Mouse (Mus musculus): ENCODE data around the gene Klk1. TPM values are rescaled to one million over a fixed set of nuclear protein-coding genes. Genes with fewer than 3 reads are reported as not detected.
"Not testable (repeated sequence)": the region's sequence is repeated elsewhere in the genome, so short reads cannot be mapped to it uniquely, and the experiment has no call there.

Klk1 gene
- polyA plus RNA-seq, 1 experiment from 2014 or later = not detected

- Histone ChIP-seq H3K27me3 (ENCODE audit: control insufficient read depth, insufficient read depth, low read length) (no peaks in the 10 kb centered on the region), H3K4me2 (ENCODE audit: low read depth, low read length) (no peak within 1 kb of the TSS), H3K27ac (replicated peaks; ENCODE audit: low read depth, low read length) (no peak within 1 kb of the TSS), H3K36me3 (replicated peaks; ENCODE audit: control insufficient read depth, insufficient read depth, low read depth, low read length) (no peaks in the 10 kb centered on the region), H3K9ac (replicated peaks; ENCODE audit: low read length) (no peak within 1 kb of the TSS), H3K4me1 (ENCODE audit: control insufficient read depth, insufficient read depth, low read length) (no peaks in the 10 kb centered on the region), H3K4me3 (ENCODE audit: low read depth, low read length) (no peak within 1 kb of the TSS), H3K9me3 (replicated peaks; ENCODE audit: control insufficient read depth, low read length) (no peaks in the 10 kb centered on the region)
- 81% methylated on average over 1 of the region's 1 CpGs for WGBS
- no peak for ATAC-seq (replicated peaks; ENCODE audit: insufficient number of reproducible peaks, low FRiP score, low TSS enrichment, low read depth)
- no peak for DNase-seq (ENCODE audit: low spot score)
Observed at GRCm38 (mm10) chr7:44215645-44216044, 9.5 kb upstream of the Klk1 start, which contains the start of gene Klk1b5. Gene Klk1b5 (plus strand): TSS chr7:44215945.

- not testable (repeated sequence) for H3K9ac ChIP-seq (replicated peaks; ENCODE audit: low read length); H3K27me3 ChIP-seq (ENCODE audit: control insufficient read depth, insufficient read depth, low read length); H3K36me3 ChIP-seq (replicated peaks; ENCODE audit: control insufficient read depth, insufficient read depth, low read depth, low read length); H3K4me1 ChIP-seq (ENCODE audit: control insufficient read depth, insufficient read depth, low read length); H3K27ac ChIP-seq (replicated peaks; ENCODE audit: low read depth, low read length); H3K4me2 ChIP-seq (ENCODE audit: low read depth, low read length); DNase-seq (ENCODE audit: low spot score); ATAC-seq (replicated peaks; ENCODE audit: insufficient number of reproducible peaks, low FRiP score, low TSS enrichment, low read depth); H3K4me3 ChIP-seq (ENCODE audit: low read depth, low read length); H3K9me3 ChIP-seq (replicated peaks; ENCODE audit: control insufficient read depth, low read length)
- WGBS = 68% methylated on average over 8 of the region's 10 CpGs
Observed at GRCm38 (mm10) chr7:44221601-44222000, 3.6 kb upstream of the Klk1 start.

- ATAC-seq (replicated peaks; ENCODE audit: insufficient number of reproducible peaks, low FRiP score, low TSS enrichment, low read depth); H3K27me3 ChIP-seq (ENCODE audit: control insufficient read depth, insufficient read depth, low read length); H3K36me3 ChIP-seq (replicated peaks; ENCODE audit: control insufficient read depth, insufficient read depth, low read depth, low read length); H3K9me3 ChIP-seq (replicated peaks; ENCODE audit: control insufficient read depth, low read length); H3K9ac ChIP-seq (replicated peaks; ENCODE audit: low read length); DNase-seq (ENCODE audit: low spot score); H3K4me3 ChIP-seq (ENCODE audit: low read depth, low read length); H3K27ac ChIP-seq (replicated peaks; ENCODE audit: low read depth, low read length); H3K4me2 ChIP-seq (ENCODE audit: low read depth, low read length); H3K4me1 ChIP-seq (ENCODE audit: control insufficient read depth, insufficient read depth, low read length): not testable (repeated sequence)
- WGBS = 89% methylated on average over 6 of the region's 6 CpGs
Observed at GRCm38 (mm10) chr7:44222335-44222734, 2.8 kb upstream of the Klk1 start.

- ATAC-seq (replicated peaks; ENCODE audit: insufficient number of reproducible peaks, low FRiP score, low TSS enrichment, low read depth) (no peak), DNase-seq (ENCODE audit: low spot score) (no peak)
- 89% methylated on average over 3 of the region's 3 CpGs for WGBS
Observed at GRCm38 (mm10) chr7:44235909-44236308, 10.7 kb downstream of the Klk1 start, which contains the start of gene Gm36864. Gene Gm36864 (plus strand): TSS chr7:44236177.

GRCm38 (mm10) chr7:44239913-44240312 lies 14.8 kb downstream of the Klk1 start:
- WGBS = 50% methylated on average over 2 of the region's 2 CpGs
- DNase-seq (ENCODE audit: low spot score) = no peak
- H3K9ac ChIP-seq (replicated peaks; ENCODE audit: low read length) = no peak overlapping the region
- no peaks in the 10 kb centered on the region for H3K9me3 ChIP-seq (replicated peaks; ENCODE audit: control insufficient read depth, low read length)
- no peak overlapping the region for H3K4me3 ChIP-seq (ENCODE audit: low read depth, low read length)
- H3K4me2 ChIP-seq (ENCODE audit: low read depth, low read length) = no peak overlapping the region
- H3K27ac ChIP-seq (replicated peaks; ENCODE audit: low read depth, low read length) = no peak overlapping the region
- ATAC-seq (replicated peaks; ENCODE audit: insufficient number of reproducible peaks, low FRiP score, low TSS enrichment, low read depth) = no peak
- H3K4me1 ChIP-seq (ENCODE audit: control insufficient read depth, insufficient read depth, low read length) = no peaks in the 10 kb centered on the region
- no peaks in the 10 kb centered on the region for H3K27me3 ChIP-seq (ENCODE audit: control insufficient read depth, insufficient read depth, low read length)
- no peaks in the 10 kb centered on the region for H3K36me3 ChIP-seq (replicated peaks; ENCODE audit: control insufficient read depth, insufficient read depth, low read depth, low read length)

More at GRCm38 (mm10) chr7:44235909-44236308, 10.7 kb downstream of the Klk1 start, which contains the start of gene Gm36864:
- no peak within 1 kb of the TSS for H3K9ac ChIP-seq (replicated peaks; ENCODE audit: low read length)
- H3K9me3 ChIP-seq (replicated peaks; ENCODE audit: control insufficient read depth, low read length) = no peaks in the 10 kb centered on the region
- no peaks in the 10 kb centered on the region for H3K4me1 ChIP-seq (ENCODE audit: control insufficient read depth, insufficient read depth, low read length)
- no peak within 1 kb of the TSS for H3K4me3 ChIP-seq (ENCODE audit: low read depth, low read length)
- H3K27ac ChIP-seq (replicated peaks; ENCODE audit: low read depth, low read length) = no peak within 1 kb of the TSS
- H3K4me2 ChIP-seq (ENCODE audit: low read depth, low read length) = no peak within 1 kb of the TSS
- no peaks in the 10 kb centered on the region for H3K27me3 ChIP-seq (ENCODE audit: control insufficient read depth, insufficient read depth, low read length)
- no peaks in the 10 kb centered on the region for H3K36me3 ChIP-seq (replicated peaks; ENCODE audit: control insufficient read depth, insufficient read depth, low read depth, low read length)

GRCm38 (mm10) chr7:44240712-44241111 lies 15.6 kb downstream of the Klk1 start:
- H3K4me2 ChIP-seq (ENCODE audit: low read depth, low read length) = no peak overlapping the region
- ATAC-seq (replicated peaks; ENCODE audit: insufficient number of reproducible peaks, low FRiP score, low TSS enrichment, low read depth) (no peak), DNase-seq (ENCODE audit: low spot score) (no peak)
- H3K27ac ChIP-seq (replicated peaks; ENCODE audit: low read depth, low read length) = no peak overlapping the region
- H3K4me1 ChIP-seq (ENCODE audit: control insufficient read depth, insufficient read depth, low read length) = no peaks in the 10 kb centered on the region
- 71% methylated on average over 1 of the region's 1 CpGs for WGBS
- no peaks in the 10 kb centered on the region for H3K9me3 ChIP-seq (replicated peaks; ENCODE audit: control insufficient read depth, low read length)
- no peak overlapping the region for H3K4me3 ChIP-seq (ENCODE audit: low read depth, low read length)
- no peaks in the 10 kb centered on the region for H3K36me3 ChIP-seq (replicated peaks; ENCODE audit: control insufficient read depth, insufficient read depth, low read depth, low read length)
- H3K9ac ChIP-seq (replicated peaks; ENCODE audit: low read length) = no peak overlapping the region
- H3K27me3 ChIP-seq (ENCODE audit: control insufficient read depth, insufficient read depth, low read length) = no peaks in the 10 kb centered on the region

DNA sequence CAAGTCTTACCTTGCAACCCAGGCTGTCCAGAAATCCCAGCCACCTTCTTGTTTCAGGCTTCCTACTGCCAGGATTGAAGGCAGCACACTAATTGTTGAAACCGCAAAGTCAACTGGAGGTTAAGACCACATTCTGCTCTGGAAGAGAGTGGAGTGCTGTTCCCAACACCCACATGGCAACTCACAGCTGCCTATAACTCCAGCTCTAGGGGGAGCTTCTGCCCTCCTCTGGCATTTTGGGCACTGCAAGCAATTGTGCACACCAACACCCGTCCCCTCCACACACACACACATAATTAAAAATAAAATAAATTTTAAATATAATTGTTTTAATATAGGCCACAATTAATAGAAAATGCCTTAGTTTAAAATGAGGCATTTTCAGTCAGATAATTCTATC lies 16.0 kb downstream of the Klk1 start:
- no peak for DNase-seq (ENCODE audit: low spot score)
- 58% methylated on average over 2 of the region's 2 CpGs for WGBS

GRCm38 (mm10) chr7:44244080-44244479 lies 18.9 kb downstream of the Klk1 start:
- ATAC-seq (replicated peaks; ENCODE audit: insufficient number of reproducible peaks, low FRiP score, low TSS enrichment, low read depth) (no peak), DNase-seq (ENCODE audit: low spot score) (no peak)
- 70% methylated on average over 1 of the region's 1 CpGs for WGBS

More for the DNA sequence above, 16.0 kb downstream of the Klk1 start:
- no peaks in the 10 kb centered on the region for H3K36me3 ChIP-seq (replicated peaks; ENCODE audit: control insufficient read depth, insufficient read depth, low read depth, low read length)
- H3K27me3 ChIP-seq (ENCODE audit: control insufficient read depth, insufficient read depth, low read length) = no peaks in the 10 kb centered on the region
- no peaks in the 10 kb centered on the region for H3K4me1 ChIP-seq (ENCODE audit: control insufficient read depth, insufficient read depth, low read length)
- no peak for ATAC-seq (replicated peaks; ENCODE audit: insufficient number of reproducible peaks, low FRiP score, low TSS enrichment, low read depth)
- H3K4me2 ChIP-seq (ENCODE audit: low read depth, low read length) = no peak overlapping the region
- no peak overlapping the region for H3K4me3 ChIP-seq (ENCODE audit: low read depth, low read length)
- H3K27ac ChIP-seq (replicated peaks; ENCODE audit: low read depth, low read length) = no peak overlapping the region
- no peaks in the 10 kb centered on the region for H3K9me3 ChIP-seq (replicated peaks; ENCODE audit: control insufficient read depth, low read length)
- H3K9ac ChIP-seq (replicated peaks; ENCODE audit: low read length) = no peak overlapping the region

More at GRCm38 (mm10) chr7:44244080-44244479, 18.9 kb downstream of the Klk1 start:
- no peak overlapping the region for H3K9ac ChIP-seq (replicated peaks; ENCODE audit: low read length)
- H3K4me2 ChIP-seq (ENCODE audit: low read depth, low read length) = no peak overlapping the region
- no peak overlapping the region for H3K27ac ChIP-seq (replicated peaks; ENCODE audit: low read depth, low read length)
- H3K4me1 ChIP-seq (ENCODE audit: control insufficient read depth, insufficient read depth, low read length) = no peaks in the 10 kb centered on the region
- no peaks in the 10 kb centered on the region for H3K9me3 ChIP-seq (replicated peaks; ENCODE audit: control insufficient read depth, low read length)
- no peaks in the 10 kb centered on the region for H3K27me3 ChIP-seq (ENCODE audit: control insufficient read depth, insufficient read depth, low read length)
- no peak overlapping the region for H3K4me3 ChIP-seq (ENCODE audit: low read depth, low read length)
- peaks cover under 1% of the 10 kb centered on the region for H3K36me3 ChIP-seq (replicated peaks; ENCODE audit: control insufficient read depth, insufficient read depth, low read depth, low read length)

Data from embryonic facial prominence, embryonic 11.5 days (tissue).